In genomic region chr15:98877331-98877730, GRCm38 (mm10) we compare ENCODE assay signal across 8 mouse cellular contexts. TPM values are rescaled to one million over a fixed set of nuclear protein-coding genes. Genes with fewer than 3 reads are reported as not detected.
DNase-seq lines count a peak whose midpoint lies in the region; ATAC-seq and TF ChIP-seq lines count a peak whose summit lies in the region.

No protein-coding gene starts in this region.

- no peaks in the 10 kb centered on the region for H3K27me3 ChIP-seq in forebrain, postnatal 0 days (ENCODE audit: insufficient read depth, low read length)
- no peaks in the 10 kb centered on the region for H3K27me3 ChIP-seq in forebrain, embryonic 12.5 days

- H3K9ac ChIP-seq in forebrain, postnatal 0 days = no peak overlapping the region
- no peak overlapping the region for H3K9ac ChIP-seq in forebrain, embryonic 12.5 days

- H3K27ac ChIP-seq in forebrain, postnatal 0 days (ENCODE audit: low read depth, low read length) = no peak overlapping the region
- H3K27ac ChIP-seq in forebrain, embryonic 12.5 days = no peak overlapping the region

- peak; percentile 88 for TF ChIP-seq CTCF in forebrain, postnatal 0 days (IDR thresholded peaks at IDR 0.05; ENCODE audit: low read depth)

- 17% methylated on average over 3 of the region's 3 CpGs for WGBS in forebrain, postnatal 0 days
- WGBS in forebrain, embryonic 12.5 days = 14% methylated on average over 3 of the region's 3 CpGs

- no peak overlapping the region for H3K4me3 ChIP-seq in forebrain, postnatal 0 days (ENCODE audit: low read depth, low read length)
- no peak overlapping the region for H3K4me3 ChIP-seq in forebrain, embryonic 12.5 days (replicated peaks)

- H3K36me3 ChIP-seq in forebrain, postnatal 0 days (ENCODE audit: insufficient read depth) = peaks cover 8% of the 10 kb centered on the region; the same call in 1 of the 2 replicates
- H3K36me3 ChIP-seq in forebrain, embryonic 12.5 days (replicated peaks) = no peaks in the 10 kb centered on the region

- peak; percentile 81 for DNase-seq in forebrain, postnatal 0 days
- peak; percentile 58 for DNase-seq in right cerebral cortex, adult 18-20 months
- DNase-seq in right cerebral cortex, postnatal 36 days (ENCODE audit: low spot score in 2 of 2) = no peak
- peak; percentile 88 for DNase-seq in cerebellum, adult 9-10 months
- DNase-seq in kidney, adult 8-10 months = peak; percentile 63 to 69
- peak; percentile 83 for DNase-seq in thymus, postnatal 14 days

- peaks cover 7% of the 10 kb centered on the region; the same call in 1 of the 2 replicates for H3K4me1 ChIP-seq in forebrain, postnatal 0 days (ENCODE audit: insufficient read depth)
- peaks cover 26% of the 10 kb centered on the region for H3K4me1 ChIP-seq in forebrain, embryonic 12.5 days

- no peaks in the 10 kb centered on the region for H3K9me3 ChIP-seq in forebrain, postnatal 0 days (ENCODE audit: low read length)
- H3K9me3 ChIP-seq in forebrain, embryonic 12.5 days = no peaks in the 10 kb centered on the region

- no peak overlapping the region for H3K4me2 ChIP-seq in forebrain, postnatal 0 days (ENCODE audit: low read depth)
- no peak overlapping the region for H3K4me2 ChIP-seq in forebrain, embryonic 12.5 days

- ATAC-seq in forebrain, postnatal 0 days = no peak
- no peak for ATAC-seq in forebrain, embryonic 12.5 days (ENCODE audit: low FRiP score)
- ATAC-seq in megakaryocyte progenitor cell, adult 5-6 weeks (replicated peaks; ENCODE audit: poor library complexity) = peak; percentile 51

RNA-seq across cellular contexts. Expression of gene Kmt2d, which starts 6.3 kb away (rescaled TPM):
- total RNA-seq in forebrain, postnatal 0 days (2014; rRNA removed) = 22.7 and 25.8 TPM in 2 replicates
- polyA plus RNA-seq in forebrain, postnatal 0 days (2015; fragmentation: Nextera tagmentation; extraction: Ambion mirVana) = 2.9 and 6.2 TPM in 2 replicates
- polyA plus RNA-seq in forebrain, embryonic 12.5 days (2016; fragmentation: Nextera tagmentation; extraction: Ambion mirVana) = 12.5 and 12.7 TPM in 2 replicates
- 38.5 and 43.3 TPM in 2 replicates for total RNA-seq in megakaryocyte progenitor cell, adult 5-6 weeks (2015)
- total RNA-seq in megakaryocyte progenitor cell, adult 5-6 weeks (2017) = 18.6 and 29.0 TPM in 2 replicates

RNA-seq across cellular contexts. Expression of gene Rhebl1, which starts 17.0 kb away (rescaled TPM):
- total RNA-seq in forebrain, postnatal 0 days (2014; rRNA removed) = 16.5 and 20.7 TPM in 2 replicates
- 34.1 and 37.5 TPM in 2 replicates for polyA plus RNA-seq in forebrain, postnatal 0 days (2015; fragmentation: Nextera tagmentation; extraction: Ambion mirVana)
- polyA plus RNA-seq in forebrain, embryonic 12.5 days (2016; fragmentation: Nextera tagmentation; extraction: Ambion mirVana) = 20.1 and 23.3 TPM in 2 replicates
- total RNA-seq in megakaryocyte progenitor cell, adult 5-6 weeks (2015) = 10.7 and 17.8 TPM in 2 replicates
- 5.4 and 7.9 TPM in 2 replicates for total RNA-seq in megakaryocyte progenitor cell, adult 5-6 weeks (2017)

RNA-seq across cellular contexts. Expression of gene Dhh, which starts 21.0 kb away (rescaled TPM):
- 0.15 and 0.76 TPM in 2 replicates for total RNA-seq in forebrain, postnatal 0 days (2014; rRNA removed)
- 0.25 and 0.58 TPM in 2 replicates for polyA plus RNA-seq in forebrain, postnatal 0 days (2015; fragmentation: Nextera tagmentation; extraction: Ambion mirVana)
- 0.45 and 0.51 TPM in 2 replicates for polyA plus RNA-seq in forebrain, embryonic 12.5 days (2016; fragmentation: Nextera tagmentation; extraction: Ambion mirVana)
- total RNA-seq in megakaryocyte progenitor cell, adult 5-6 weeks (2015) = not detected in 2 replicates
- not detected in 2 replicates for total RNA-seq in megakaryocyte progenitor cell, adult 5-6 weeks (2017)

RNA-seq across cellular contexts. Expression of gene Lmbr1l, which starts 40.7 kb away (rescaled TPM):
- total RNA-seq in forebrain, postnatal 0 days (2014; rRNA removed) = 44.1 and 59.3 TPM in 2 replicates
- 20.1 and 22.4 TPM in 2 replicates for polyA plus RNA-seq in forebrain, postnatal 0 days (2015; fragmentation: Nextera tagmentation; extraction: Ambion mirVana)
- 30.6 and 41.5 TPM in 2 replicates for polyA plus RNA-seq in forebrain, embryonic 12.5 days (2016; fragmentation: Nextera tagmentation; extraction: Ambion mirVana)
- 5.2 and 5.6 TPM in 2 replicates for total RNA-seq in megakaryocyte progenitor cell, adult 5-6 weeks (2015)
- total RNA-seq in megakaryocyte progenitor cell, adult 5-6 weeks (2017) = 3.8 and 9.4 TPM in 2 replicates

RNA-seq across cellular contexts. Expression of gene Prkag1, which starts 46.0 kb away (rescaled TPM):
- total RNA-seq in forebrain, postnatal 0 days (2014; rRNA removed) = 46.5 and 48.3 TPM in 2 replicates
- polyA plus RNA-seq in forebrain, postnatal 0 days (2015; fragmentation: Nextera tagmentation; extraction: Ambion mirVana) = 55.0 and 58.4 TPM in 2 replicates
- polyA plus RNA-seq in forebrain, embryonic 12.5 days (2016; fragmentation: Nextera tagmentation; extraction: Ambion mirVana) = 85.2 and 89.4 TPM in 2 replicates
- total RNA-seq in megakaryocyte progenitor cell, adult 5-6 weeks (2015) = 38.4 and 50.6 TPM in 2 replicates
- 97.3 and 105 TPM in 2 replicates for total RNA-seq in megakaryocyte progenitor cell, adult 5-6 weeks (2017)

Comparison
In these comparisons a context has a peak if more than half of its experiments do, and no peak if none do; other contexts are left out.
1. DNase-seq: peak in forebrain, postnatal 0 days (single experiment), right cerebral cortex, adult 18-20 months (single experiment), cerebellum, adult 9-10 months (single experiment), kidney, adult 8-10 months (2 of 2) and thymus, postnatal 14 days (single experiment); none in right cerebral cortex, postnatal 36 days (0 of 2).